Mouse (Mus musculus): ENCODE measurements around the gene Syce1. TPM values are rescaled to one million over a fixed set of nuclear protein-coding genes. Genes with fewer than 3 reads are reported as not detected.

The Syce1 gene
- polyA plus RNA-seq (2015; fragmentation: Nextera tagmentation; extraction: Ambion mirVana) = 0.34 and 0.40 TPM in 2 replicates

- Histone ChIP-seq H3K9ac (replicated peaks; ENCODE audit: low read depth, low read length) (no peak within 1 kb of the TSS), H3K9me3 (ENCODE audit: control insufficient read depth, low read length) (no peaks in the 10 kb centered on the region), H3K4me3 (replicated peaks; ENCODE audit: low read length) (no peak within 1 kb of the TSS), H3K27ac (ENCODE audit: low read length) (no peak within 1 kb of the TSS), H3K36me3 (ENCODE audit: control insufficient read depth, insufficient read depth) (no peaks in the 10 kb centered on the region), H3K27me3 (replicated peaks; ENCODE audit: control insufficient read depth, insufficient read depth, low read length) (no peaks in the 10 kb centered on the region), H3K4me1 (replicated peaks; ENCODE audit: control insufficient read depth, insufficient read depth, low read length) (no peaks in the 10 kb centered on the region), H3K4me2 (ENCODE audit: low read length) (no peak within 1 kb of the TSS)
- ATAC-seq = no peak
- 88% methylated on average over 33 of the region's 33 CpGs for WGBS
Observed at GRCm38 (mm10) chr7:140787406-140788052, at the start of gene Syce1. Syce1 (minus strand) TSS chr7:140787852.

DNA sequence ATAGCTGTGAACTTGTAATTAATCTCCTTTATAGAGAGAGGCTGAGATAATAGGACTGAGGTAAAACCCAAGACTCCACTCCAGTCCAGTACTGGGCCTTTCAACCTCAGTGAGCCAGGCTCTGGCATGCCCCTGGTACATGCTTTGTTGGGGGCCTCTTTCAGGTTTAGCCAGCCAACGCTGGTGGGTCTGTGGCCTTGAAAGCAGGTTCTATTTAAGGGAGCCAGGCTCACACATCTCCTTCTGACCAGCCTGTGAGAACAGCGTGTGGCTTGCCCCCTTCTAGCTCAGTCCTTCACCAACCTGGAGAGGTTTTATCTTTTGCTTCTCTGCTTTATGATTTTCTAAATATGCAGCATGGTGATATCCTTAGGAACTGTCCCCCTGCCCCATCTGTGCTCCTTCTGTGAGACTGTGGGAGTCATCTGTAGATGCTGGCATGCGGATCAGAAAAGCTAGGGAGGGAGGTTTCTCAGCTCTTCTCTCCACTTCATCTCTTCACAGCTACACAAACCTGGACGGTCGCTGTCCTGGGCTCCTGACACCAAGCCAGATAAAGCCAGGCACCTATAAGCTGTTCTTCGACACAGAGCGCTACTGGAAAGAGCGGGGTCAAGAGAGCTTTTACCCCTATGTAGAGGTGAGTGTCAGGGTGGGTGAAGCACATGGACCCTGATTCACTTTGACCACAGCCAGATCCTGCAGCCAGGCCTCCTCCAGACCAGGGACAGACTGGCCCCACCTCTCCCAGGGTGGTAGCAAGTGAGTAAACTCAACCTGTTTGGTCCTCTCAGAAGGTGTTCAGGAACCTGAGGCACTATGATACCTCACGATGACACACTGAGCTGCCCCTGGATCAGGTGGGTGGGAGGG is 48.8 kb upstream of the Syce1 start:
- Histone ChIP-seq H3K9ac (replicated peaks; ENCODE audit: low read depth, low read length) (no peak overlapping the region), H3K27me3 (replicated peaks; ENCODE audit: control insufficient read depth, insufficient read depth, low read length) (no peaks in the 10 kb centered on the region; the same call in 1 of the 2 replicates), H3K36me3 (ENCODE audit: control insufficient read depth, insufficient read depth) (no peaks in the 10 kb centered on the region), H3K4me1 (replicated peaks; ENCODE audit: control insufficient read depth, insufficient read depth, low read length) (no peaks in the 10 kb centered on the region), H3K4me3 (replicated peaks; ENCODE audit: low read length) (no peak overlapping the region), H3K9me3 (ENCODE audit: control insufficient read depth, low read length) (no peaks in the 10 kb centered on the region), H3K4me2 (ENCODE audit: low read length) (no peak overlapping the region), H3K27ac (ENCODE audit: low read length) (no peak overlapping the region)
- no peak for ATAC-seq
- WGBS = 75% methylated on average over 9 of the region's 9 CpGs

GRCm38 (mm10) chr7:140835758-140836087 is 48.1 kb upstream of the Syce1 start:
- no peaks in the 10 kb centered on the region for H3K4me1 ChIP-seq (replicated peaks; ENCODE audit: control insufficient read depth, insufficient read depth, low read length)
- WGBS = 76% methylated on average over 2 of the region's 2 CpGs
- no peak for ATAC-seq

DNA sequence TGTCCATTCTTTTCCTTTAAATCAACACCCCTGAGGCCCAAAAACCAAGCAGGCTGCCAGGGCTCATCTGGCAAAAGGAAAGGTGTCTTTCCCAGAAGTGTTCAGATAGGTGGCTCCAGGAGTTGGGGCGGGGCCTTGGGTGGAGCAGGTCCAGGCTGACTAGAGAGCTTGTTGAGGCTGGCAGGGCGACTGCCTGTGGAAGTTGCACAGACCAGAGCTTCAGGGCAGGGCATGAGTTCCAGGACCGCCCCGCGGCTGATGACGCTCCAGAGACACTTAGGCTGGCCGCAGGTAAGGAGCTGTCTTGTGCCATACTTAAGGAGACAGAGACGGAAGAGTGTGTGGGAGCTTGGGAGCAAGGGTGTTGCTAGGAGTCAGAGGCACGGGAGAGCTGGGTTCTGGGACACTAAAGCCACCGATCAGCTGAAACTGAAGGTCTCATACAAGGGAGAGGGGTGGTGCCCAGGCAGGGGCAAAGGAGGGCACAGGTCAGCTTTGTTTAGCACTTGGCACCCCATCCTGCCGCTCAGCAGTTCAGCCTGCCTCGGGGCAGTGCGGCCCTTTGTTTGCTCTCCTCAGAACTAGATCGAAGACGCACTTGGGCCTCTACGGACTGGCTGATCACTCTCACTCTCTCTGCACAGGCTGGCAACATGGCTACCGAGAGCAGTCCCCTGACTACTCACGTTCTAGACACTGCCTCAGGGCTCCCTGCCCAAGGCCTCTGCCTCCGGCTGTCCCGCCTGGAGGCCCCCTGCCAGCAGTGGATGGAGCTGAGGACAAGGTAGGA is 47.5 kb upstream of the Syce1 start, which contains the start of gene Urah:
Urah (plus strand) TSS at position 51 of the 790 bp plus-strand sequence.
- Histone ChIP-seq H3K36me3 (ENCODE audit: control insufficient read depth, insufficient read depth) (no peaks in the 10 kb centered on the region), H3K4me2 (ENCODE audit: low read length) (no peak within 1 kb of the TSS), H3K9me3 (ENCODE audit: control insufficient read depth, low read length) (no peaks in the 10 kb centered on the region), H3K4me1 (replicated peaks; ENCODE audit: control insufficient read depth, insufficient read depth, low read length) (no peaks in the 10 kb centered on the region), H3K27ac (ENCODE audit: low read length) (no peak within 1 kb of the TSS), H3K27me3 (replicated peaks; ENCODE audit: control insufficient read depth, insufficient read depth, low read length) (no peaks in the 10 kb centered on the region), H3K9ac (replicated peaks; ENCODE audit: low read depth, low read length) (no peak within 1 kb of the TSS), H3K4me3 (replicated peaks; ENCODE audit: low read length) (no peak within 1 kb of the TSS)
- ATAC-seq = no peak
- WGBS = 43% methylated on average over 20 of the region's 20 CpGs

More at GRCm38 (mm10) chr7:140835758-140836087, 48.1 kb upstream of the Syce1 start:
- no peak overlapping the region for H3K9ac ChIP-seq (replicated peaks; ENCODE audit: low read depth, low read length)
- H3K4me3 ChIP-seq (replicated peaks; ENCODE audit: low read length) = no peak overlapping the region
- no peaks in the 10 kb centered on the region; the same call in 1 of the 2 replicates for H3K27me3 ChIP-seq (replicated peaks; ENCODE audit: control insufficient read depth, insufficient read depth, low read length)
- H3K4me2 ChIP-seq (ENCODE audit: low read length) = no peak overlapping the region
- H3K36me3 ChIP-seq (ENCODE audit: control insufficient read depth, insufficient read depth) = no peaks in the 10 kb centered on the region
- no peak overlapping the region for H3K27ac ChIP-seq (ENCODE audit: low read length)
- H3K9me3 ChIP-seq (ENCODE audit: control insufficient read depth, low read length) = no peaks in the 10 kb centered on the region

DNA sequence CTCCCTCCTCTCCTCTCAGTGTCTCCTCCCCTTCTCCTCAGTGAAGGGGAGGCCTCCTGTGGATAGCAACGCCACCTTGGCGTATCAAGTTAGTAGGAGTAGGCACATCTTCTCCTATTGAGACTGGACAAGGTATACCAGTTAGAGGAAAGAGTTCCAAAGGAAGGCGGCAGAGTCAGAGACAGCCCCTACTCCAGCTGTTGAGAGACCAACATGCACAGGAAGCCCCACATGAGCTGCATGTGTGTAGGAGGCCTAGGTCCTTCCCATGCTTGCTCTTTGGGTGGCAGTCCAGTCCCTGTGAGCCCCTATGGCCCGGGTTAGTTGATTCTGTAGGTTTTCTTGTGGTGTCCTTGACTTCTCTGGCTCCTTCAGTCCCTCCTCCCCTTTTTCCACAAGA is 45.7 kb upstream of the Syce1 start:
- no peak overlapping the region for H3K4me3 ChIP-seq (replicated peaks; ENCODE audit: low read length)
- 87% methylated on average over 4 of the region's 4 CpGs for WGBS
- no peak for ATAC-seq

DNA sequence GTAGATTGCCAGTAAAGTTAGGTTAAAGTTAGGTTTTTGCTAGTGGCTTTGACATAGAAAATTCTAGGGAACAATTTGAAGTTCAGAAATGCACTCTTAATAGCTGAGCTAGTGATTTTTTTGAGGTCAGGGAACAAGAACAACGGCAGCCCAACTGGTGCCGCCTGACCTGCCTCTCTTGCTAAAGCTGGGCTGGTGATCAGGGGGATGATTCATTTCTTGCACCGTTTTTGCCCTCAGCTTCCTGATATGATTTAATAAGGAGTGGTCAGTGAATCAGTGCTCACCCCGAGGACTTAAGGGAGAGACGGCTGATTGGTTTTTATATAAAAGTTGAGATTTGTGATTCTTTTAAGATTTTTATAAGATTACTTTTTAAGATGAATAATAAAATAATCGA is 43.8 kb upstream of the Syce1 start:
- Histone ChIP-seq H3K27ac (ENCODE audit: low read length) (no peak overlapping the region), H3K36me3 (ENCODE audit: control insufficient read depth, insufficient read depth) (no peaks in the 10 kb centered on the region), H3K9ac (replicated peaks; ENCODE audit: low read depth, low read length) (no peak overlapping the region), H3K4me3 (replicated peaks; ENCODE audit: low read length) (no peak overlapping the region), H3K27me3 (replicated peaks; ENCODE audit: control insufficient read depth, insufficient read depth, low read length) (no peaks in the 10 kb centered on the region), H3K4me1 (replicated peaks; ENCODE audit: control insufficient read depth, insufficient read depth, low read length) (no peaks in the 10 kb centered on the region), H3K9me3 (ENCODE audit: control insufficient read depth, low read length) (no peaks in the 10 kb centered on the region), H3K4me2 (ENCODE audit: low read length) (no peak overlapping the region)
- 79% methylated on average over 6 of the region's 6 CpGs for WGBS
- no peak for ATAC-seq

More for the DNA sequence above, 45.7 kb upstream of the Syce1 start:
- Histone ChIP-seq H3K9ac (replicated peaks; ENCODE audit: low read depth, low read length) (no peak overlapping the region), H3K9me3 (ENCODE audit: control insufficient read depth, low read length) (no peaks in the 10 kb centered on the region), H3K36me3 (ENCODE audit: control insufficient read depth, insufficient read depth) (no peaks in the 10 kb centered on the region), H3K27me3 (replicated peaks; ENCODE audit: control insufficient read depth, insufficient read depth, low read length) (no peaks in the 10 kb centered on the region), H3K27ac (ENCODE audit: low read length) (no peak overlapping the region), H3K4me1 (replicated peaks; ENCODE audit: control insufficient read depth, insufficient read depth, low read length) (no peaks in the 10 kb centered on the region), H3K4me2 (ENCODE audit: low read length) (no peak overlapping the region)

GRCm38 (mm10) chr7:140828171-140828881 is 40.7 kb upstream of the Syce1 start:
- 34% methylated on average over 8 of the region's 8 CpGs for WGBS
- H3K27ac ChIP-seq (ENCODE audit: low read length) = no peak overlapping the region
- H3K9ac ChIP-seq (replicated peaks; ENCODE audit: low read depth, low read length) = no peak overlapping the region
- H3K4me3 ChIP-seq (replicated peaks; ENCODE audit: low read length) = no peak overlapping the region
- H3K27me3 ChIP-seq (replicated peaks; ENCODE audit: control insufficient read depth, insufficient read depth, low read length) = peaks cover 5% of the 10 kb centered on the region; the same call in 1 of the 2 replicates
- no peaks in the 10 kb centered on the region for H3K9me3 ChIP-seq (ENCODE audit: control insufficient read depth, low read length)
- ATAC-seq = 0 out of 2 replicates have a peak, but pooled peaks have one; percentile 43
- H3K4me2 ChIP-seq (ENCODE audit: low read length) = no peak overlapping the region
- no peaks in the 10 kb centered on the region for H3K4me1 ChIP-seq (replicated peaks; ENCODE audit: control insufficient read depth, insufficient read depth, low read length)
- no peaks in the 10 kb centered on the region for H3K36me3 ChIP-seq (ENCODE audit: control insufficient read depth, insufficient read depth)

GRCm38 (mm10) chr7:140822731-140823130 is 35.1 kb upstream of the Syce1 start:
- no peak overlapping the region for H3K4me2 ChIP-seq (ENCODE audit: low read length)
- H3K9ac ChIP-seq (replicated peaks; ENCODE audit: low read depth, low read length) = no peak overlapping the region
- WGBS = 96% methylated on average over 4 of the region's 4 CpGs
- no peak for ATAC-seq
- no peaks in the 10 kb centered on the region for H3K9me3 ChIP-seq (ENCODE audit: control insufficient read depth, low read length)
- H3K27me3 ChIP-seq (replicated peaks; ENCODE audit: control insufficient read depth, insufficient read depth, low read length) = peaks cover 9% of the 10 kb centered on the region
- no peak overlapping the region for H3K27ac ChIP-seq (ENCODE audit: low read length)
- no peak overlapping the region for H3K4me3 ChIP-seq (replicated peaks; ENCODE audit: low read length)
- no peaks in the 10 kb centered on the region for H3K36me3 ChIP-seq (ENCODE audit: control insufficient read depth, insufficient read depth)
- H3K4me1 ChIP-seq (replicated peaks; ENCODE audit: control insufficient read depth, insufficient read depth, low read length) = peaks cover 10% of the 10 kb centered on the region

Measured in forebrain, embryonic 16.5 days (tissue).